Mouse (Mus musculus) liver, embryonic 14.5 days (tissue): ENCODE results near the gene Fanci.

Experiments used
- CTCF ChIP-seq: IDR thresholded peaks from 2 replicates; pipeline ENCODE4 v1.5.1; 2016; ENCODE audit warnings: antibody characterized with exemption, low read depth, control low read depth
- EP300 ChIP-seq: IDR thresholded peaks from 2 replicates; pipeline ENCODE4 v1.6.1; 2016; ENCODE audit warnings: antibody characterized with exemption, low read depth

DNA sequence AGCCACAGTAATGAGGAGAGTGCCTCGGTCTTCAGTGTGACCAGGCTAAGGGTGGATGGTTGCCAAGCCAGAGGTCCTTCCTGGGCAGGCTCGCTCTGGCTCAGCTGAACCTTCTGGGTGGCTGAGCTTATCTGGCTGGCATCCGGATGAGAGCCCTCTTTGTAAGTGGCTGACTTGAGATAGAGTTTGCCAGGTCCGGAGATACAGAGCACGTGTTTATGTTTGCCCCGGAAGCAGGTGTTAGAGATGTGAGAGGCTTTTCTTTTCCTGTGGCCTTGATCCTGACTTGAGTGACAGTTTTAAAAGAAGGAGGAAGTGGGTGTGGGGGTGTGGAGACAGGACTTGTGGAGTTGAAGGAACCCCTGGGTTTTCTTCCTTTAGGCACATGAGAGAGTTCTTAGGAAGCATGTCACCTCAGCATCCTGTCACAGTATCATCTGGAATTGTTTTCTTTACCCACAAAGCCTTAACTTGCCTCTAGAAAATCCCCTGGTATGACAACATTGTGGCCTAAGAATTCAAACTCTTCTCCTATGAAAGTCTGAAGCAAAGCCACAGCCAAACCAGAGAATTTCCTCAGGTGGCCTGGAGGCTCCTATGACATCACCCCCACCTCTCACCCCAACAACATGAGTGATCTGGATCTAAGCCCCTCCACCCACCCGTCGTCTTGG, 28.2 kb upstream of the Fanci start:
- TF ChIP-seq CTCF (no peak), EP300 (no peak; the same call in 1 of the 2 replicates)
